Mouse (Mus musculus): ENCODE results near the gene Slc39a11.

DNA sequence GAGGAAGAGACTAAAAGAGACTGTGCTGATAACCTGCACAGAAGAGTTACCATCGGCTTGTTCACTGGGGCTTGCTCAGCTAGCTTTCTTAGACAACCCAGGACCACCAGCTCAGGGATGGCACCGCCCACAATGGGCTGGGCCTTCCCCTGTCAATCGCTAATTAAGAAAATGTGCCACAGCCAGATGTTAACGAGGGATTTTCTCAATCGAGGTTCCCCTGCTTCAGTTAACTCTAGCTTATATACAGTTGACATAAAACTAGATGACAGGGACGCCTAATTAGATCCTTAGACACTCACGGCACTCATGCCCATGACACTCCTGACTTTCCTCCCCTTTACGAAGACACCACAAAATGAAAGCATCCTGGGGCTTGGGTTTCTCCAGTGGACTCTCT, 268.3 kb downstream of the Slc39a11 start:
- no peak for TF ChIP-seq CTCF (IDR thresholded peaks at IDR 0.05)
- no peak for TF ChIP-seq EP300 (IDR thresholded peaks at IDR 0.05)

All from lung, postnatal 0 days (tissue).